Mouse (Mus musculus) myocyte (in vitro differentiated cells): ENCODE data around the gene Cnot6l. TPM values are rescaled to one million over a fixed set of nuclear protein-coding genes. Genes with fewer than 3 reads are reported as not detected.

Experiments
- H3K27me3 ChIP-seq: one replicate; pipeline ENCODE4 v1.6.1; 2011; ENCODE audit not compliant: control insufficient read depth, insufficient read depth, insufficient read length
- H3K36me3 ChIP-seq: one replicate; pipeline ENCODE4 v1.6.1; 2011; ENCODE audit not compliant: control insufficient read depth, insufficient read depth
- H3K4me2 ChIP-seq: one replicate; pipeline ENCODE4 v1.6.1; 2011; ENCODE audit warnings: low read depth, control low read depth
- H3K4me3 ChIP-seq: one replicate; pipeline ENCODE4 v1.5.1; 2011; ENCODE audit warnings: mild to moderate bottlenecking, control low read depth, moderate library complexity
- H3K79me2 ChIP-seq: one replicate; pipeline ENCODE4 v1.6.1; 2011; ENCODE audit not compliant: control insufficient read depth, insufficient read depth
- H3ac ChIP-seq: one replicate; pipeline ENCODE4 v1.6.1; 2011; ENCODE audit not compliant: control insufficient read depth, insufficient read length
- CEBPB ChIP-seq: IDR thresholded peaks from 2 replicates; pipeline ENCODE4 v1.6.1; 2011; ENCODE audit warnings: mild to moderate bottlenecking, moderate library complexity; ENCODE audit not compliant: poor library complexity, insufficient read depth, severe bottlenecking
- E2F4 ChIP-seq: IDR thresholded peaks from one replicate; pipeline ENCODE4 v1.6.1; 2011; ENCODE audit warnings: mild to moderate bottlenecking, control low read depth, moderate library complexity; ENCODE audit not compliant: insufficient read depth
- MAX ChIP-seq: IDR thresholded peaks from one replicate; pipeline ENCODE4 v1.6.1; 2011; ENCODE audit warnings: low read depth, mild to moderate bottlenecking, control low read depth
- MYOD1 ChIP-seq, 3 experiments: IDR thresholded peaks; one replicate each; pipeline ENCODE4 v1.6.1; 2011; ENCODE audit warnings: control low read depth in 2 of 3, low read depth in 2 of 3, mild to moderate bottlenecking in 2 of 3, moderate library complexity in 1 of 3; ENCODE audit not compliant: insufficient read length in 2 of 3, control insufficient read depth in 1 of 3
- MYOG ChIP-seq, 3 experiments: IDR thresholded peaks; one replicate each; pipeline ENCODE4 v1.6.1; 2011; ENCODE audit warnings: control low read depth in 2 of 3, low read depth in 2 of 3, mild to moderate bottlenecking in 2 of 3; ENCODE audit not compliant: insufficient read length in 2 of 3, control insufficient read depth in 1 of 3, insufficient read depth in 1 of 3
- POLR2A ChIP-seq: IDR thresholded peaks from one replicate; pipeline ENCODE4 v1.6.1; 2011; ENCODE audit warnings: low read depth, mild to moderate bottlenecking, control low read depth, moderate library complexity; ENCODE audit not compliant: insufficient read length
- POLR2AphosphoS2 ChIP-seq: IDR thresholded peaks from one replicate; pipeline ENCODE4 v1.6.1; 2011; ENCODE audit warnings: low read depth, control low read depth; ENCODE audit not compliant: insufficient read length
- REST ChIP-seq: IDR thresholded peaks from one replicate; pipeline ENCODE4 v1.6.1; 2011; ENCODE audit warnings: mild to moderate bottlenecking, control low read depth, moderate library complexity; ENCODE audit not compliant: insufficient read depth, insufficient read length
- SRF ChIP-seq: IDR thresholded peaks from one replicate; pipeline ENCODE4 v1.6.1; 2011; ENCODE audit warnings: low read depth; ENCODE audit not compliant: control insufficient read depth, insufficient read length
- TCF12 ChIP-seq: IDR thresholded peaks from one replicate; pipeline ENCODE4 v1.6.1; 2011; ENCODE audit warnings: mild to moderate bottlenecking, control low read depth; ENCODE audit not compliant: poor library complexity, insufficient read depth, severe bottlenecking
- TCF3 ChIP-seq: IDR thresholded peaks from one replicate; pipeline ENCODE4 v1.6.1; 2011; ENCODE audit warnings: low read depth, control low read depth; ENCODE audit not compliant: insufficient read length
- USF1 ChIP-seq: IDR thresholded peaks from one replicate; pipeline ENCODE4 v1.6.1; 2011; ENCODE audit warnings: low read depth, mild to moderate bottlenecking, control low read depth, moderate library complexity
- polyA plus RNA-seq: library from polyadenylated mRNA; unstranded; fragments of >200 nt; fragmentation: generic; extraction: Trizol; gene quantifications from one replicate; pipeline ENCODE4 v1.2.1, GENCODE M21; 2012; ENCODE audit warnings: missing spikeins

The Cnot6l gene
- polyA plus RNA-seq, 1 experiment: 26.5 TPM

- peak overlapping the region; percentile 28 for H3K4me2 ChIP-seq
- no peak for TF ChIP-seq POLR2AphosphoS2
- TF ChIP-seq USF1: no peak
- peak; percentile 88 for TF ChIP-seq TCF12
- peak; percentile 34; the same call in 1 of the 2 replicates for TF ChIP-seq CEBPB
- no peak for TF ChIP-seq MAX
- no peak for TF ChIP-seq POLR2A
- no peak for TF ChIP-seq E2F4
- TF ChIP-seq REST: no peak
- TF ChIP-seq MYOD1 (IDR thresholded peaks at IDR 0.05; ENCODE audit: control insufficient read depth in 1 of 3, insufficient read length in 2 of 3, low read depth in 2 of 3): peak in 2 of 3 experiments; percentile 77 to 92
- TF ChIP-seq MYOG (IDR thresholded peaks at IDR 0.05; ENCODE audit: control insufficient read depth in 1 of 3, insufficient read depth in 1 of 3, insufficient read length in 2 of 3, low read depth in 2 of 3): peak in 2 of 3 experiments; percentile 82 to 83
- peak; percentile 63 for TF ChIP-seq TCF3
- TF ChIP-seq SRF: peak; percentile 16
- H3K27me3 ChIP-seq: no peaks in the 10 kb centered on the region
- H3ac ChIP-seq: no peak overlapping the region
- no peaks in the 10 kb centered on the region for H3K36me3 ChIP-seq
- H3K79me2 ChIP-seq: no peaks in the 10 kb centered on the region
- H3K4me3 ChIP-seq: no peak overlapping the region
Measured at GRCm38 (mm10) chr5:96037684-96038121, 126.3 kb downstream of the Cnot6l start.

- Histone ChIP-seq H3K4me3 (no peak overlapping the region), H3K27me3 (no peaks in the 10 kb centered on the region), H3K79me2 (no peaks in the 10 kb centered on the region), H3ac (no peak overlapping the region), H3K36me3 (no peaks in the 10 kb centered on the region), H3K4me2 (no peak overlapping the region)
- no peak for TF ChIP-seq POLR2A
- peak in 2 of 3 experiments; percentile 55 to 62 for TF ChIP-seq MYOD1 (IDR thresholded peaks at IDR 0.05; ENCODE audit: control insufficient read depth in 1 of 3, insufficient read length in 2 of 3, low read depth in 2 of 3)
- TF ChIP-seq MYOG (IDR thresholded peaks at IDR 0.05; ENCODE audit: control insufficient read depth in 1 of 3, insufficient read depth in 1 of 3, insufficient read length in 2 of 3, low read depth in 2 of 3): peak in 2 of 3 experiments; percentile 24 to 56
- no peak for TF ChIP-seq TCF3
Measured at GRCm38 (mm10) chr5:96036125-96036672, 127.8 kb downstream of the Cnot6l start.

GRCm38 (mm10) chr5:96034101-96034500 lies 129.9 kb downstream of the Cnot6l start:
- TF ChIP-seq REST: no peak
- TF ChIP-seq POLR2A: no peak
- no peak for TF ChIP-seq TCF12
- TF ChIP-seq POLR2AphosphoS2: no peak
- no peak for TF ChIP-seq TCF3
- no peak for TF ChIP-seq MYOG (IDR thresholded peaks at IDR 0.05; ENCODE audit: control insufficient read depth in 1 of 3, insufficient read depth in 1 of 3, insufficient read length in 2 of 3, low read depth in 2 of 3)
- TF ChIP-seq CEBPB: no peak
- TF ChIP-seq USF1: no peak
- no peak for TF ChIP-seq MYOD1 (IDR thresholded peaks at IDR 0.05; ENCODE audit: control insufficient read depth in 1 of 3, insufficient read length in 2 of 3, low read depth in 2 of 3)
- TF ChIP-seq E2F4: no peak
- no peak for TF ChIP-seq SRF
- no peak for TF ChIP-seq MAX
- no peaks in the 10 kb centered on the region for H3K36me3 ChIP-seq
- H3K27me3 ChIP-seq: no peaks in the 10 kb centered on the region
- no peak overlapping the region for H3K4me2 ChIP-seq
- H3ac ChIP-seq: no peak overlapping the region
- no peak overlapping the region for H3K4me3 ChIP-seq
- no peaks in the 10 kb centered on the region for H3K79me2 ChIP-seq

DNA sequence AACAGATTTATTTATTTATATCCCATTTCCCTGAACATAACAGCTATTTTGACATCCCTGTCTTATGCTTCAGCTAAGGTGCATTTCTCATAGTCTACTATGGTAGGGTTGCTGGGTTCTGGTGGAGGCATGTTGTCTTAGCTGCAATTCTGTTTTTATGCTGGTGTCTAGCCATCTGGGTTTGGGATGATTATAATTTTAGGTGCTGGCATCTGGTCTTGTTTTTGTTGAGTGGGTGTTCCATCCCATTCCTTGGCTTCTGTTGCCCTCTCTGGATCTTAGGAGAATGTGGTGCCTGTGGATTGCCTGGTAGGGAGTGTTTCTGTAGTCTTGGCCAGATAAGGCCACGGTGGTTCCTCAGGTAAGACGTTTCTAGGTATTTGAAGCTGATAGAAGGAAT lies 134.2 kb downstream of the Cnot6l start:
- TF ChIP-seq REST (no peak), POLR2AphosphoS2 (no peak), CEBPB (no peak), MYOD1 (IDR thresholded peaks at IDR 0.05; ENCODE audit: control insufficient read depth in 1 of 3, insufficient read length in 2 of 3, low read depth in 2 of 3) (no peak), TCF3 (no peak), SRF (no peak), USF1 (no peak), MAX (no peak), TCF12 (no peak), E2F4 (no peak), POLR2A (no peak), MYOG (IDR thresholded peaks at IDR 0.05; ENCODE audit: control insufficient read depth in 1 of 3, insufficient read depth in 1 of 3, insufficient read length in 2 of 3, low read depth in 2 of 3) (no peak)
- no peak overlapping the region for H3K4me3 ChIP-seq
- H3K4me2 ChIP-seq: no peak overlapping the region
- no peaks in the 10 kb centered on the region for H3K27me3 ChIP-seq
- no peak overlapping the region for H3ac ChIP-seq
- no peaks in the 10 kb centered on the region for H3K79me2 ChIP-seq
- H3K36me3 ChIP-seq: no peaks in the 10 kb centered on the region

Other genes with a start within 250 kb of the Cnot6l start
- 0.95 TPM for gene Cxcl13, start 207.2 kb downstream of the Cnot6l start, polyA plus RNA-seq
- gene Mrpl1, start 45.3 kb upstream of the Cnot6l start, polyA plus RNA-seq: 7.5 TPM
- 1.5 TPM for gene Fras1, start 209.8 kb upstream of the Cnot6l start, polyA plus RNA-seq